Mouse (Mus musculus) monocyte, adult 59 days (primary cell): ENCODE measurements around the gene Cacng5. TPM values are rescaled to one million over a fixed set of nuclear protein-coding genes. Genes with fewer than 3 reads are reported as not detected.

Experiments
- total RNA-seq, 2 experiments: library from RNA; stranded (reverse); gene quantifications; one replicate each; pipeline ENCODE4 v1.2.4; 2023

Cacng5 gene
- total RNA-seq, result not detected

DNA sequence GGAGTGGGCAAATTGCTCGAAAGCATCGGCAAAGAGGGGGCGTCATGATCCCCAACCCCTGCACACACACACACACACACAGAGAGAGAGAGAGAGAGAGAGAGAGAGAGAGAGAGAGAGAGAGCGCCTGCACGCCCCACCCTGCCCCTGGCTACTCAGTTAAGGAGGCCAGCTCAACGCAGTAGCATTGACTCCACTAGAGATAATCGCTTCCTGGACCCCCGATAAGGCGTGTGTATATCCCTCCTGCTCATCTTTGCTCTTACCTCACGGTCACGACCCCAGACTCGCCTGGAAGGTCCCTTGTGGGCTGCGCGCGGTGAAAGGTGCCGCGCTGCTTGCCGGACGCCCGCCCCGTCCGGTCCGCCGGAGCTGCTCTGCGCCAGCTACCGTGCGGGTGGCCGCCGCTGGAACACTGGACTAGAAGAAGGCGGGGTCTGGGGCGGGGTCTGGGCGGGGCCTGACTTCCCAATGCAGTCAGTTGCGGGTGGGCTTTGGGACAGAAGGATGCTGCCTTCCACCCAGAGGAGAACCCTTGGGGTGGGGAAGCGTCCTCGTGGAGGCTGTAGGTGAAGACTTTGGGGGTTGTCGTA is at the start of gene Cacng5:
TSS of gene Cacng5 (minus strand) at position 422 of the 593 bp plus-strand sequence.

Other genes starting within 250 kb of the Cacng5 start
- gene Cacng1, start 198.5 kb downstream of the Cacng5 start, total RNA-seq, result not detected
- not detected for gene Cacng4, start 120.5 kb downstream of the Cacng5 start, total RNA-seq